Mouse (Mus musculus) limb, embryonic 14.5 days (tissue): ENCODE results near the gene Lgals1. TPM values are rescaled to one million over a fixed set of nuclear protein-coding genes. Genes with fewer than 3 reads are reported as not detected.

Experiments
- ATAC-seq: fragments of 200-750 bp; cut with Nextera tagmentation; 2 replicates; pipeline ENCODE4 v1.8.0; 2017; ENCODE audit warnings: low read depth, moderate number of reproducible peaks, moderate TSS enrichment; ENCODE audit not compliant: low FRiP score
- DNase-seq: peaks from one replicate; pipeline ENCODE4 v3.0.0-alpha.2; 2015; ENCODE audit warnings: low spot score
- H3K27ac ChIP-seq: fragments of 300-500 bp; sonication (generic); replicated peaks from 2 replicates; pipeline ENCODE4 v1.5.1; 2014; ENCODE audit warnings: low read depth, mild to moderate bottlenecking, low read length, moderate library complexity, mixed read lengths
- H3K27me3 ChIP-seq: fragments of 300-500 bp; sonication (generic); 2 replicates; pipeline ENCODE4 v1.6.1; 2014; ENCODE audit warnings: low read length, mixed read lengths; ENCODE audit not compliant: control insufficient read depth, insufficient read depth
- H3K36me3 ChIP-seq: fragments of 300-500 bp; sonication (generic); 2 replicates; pipeline ENCODE4 v1.6.1; 2014; ENCODE audit warnings: mild to moderate bottlenecking, low read length, moderate library complexity, mixed read lengths; ENCODE audit not compliant: control insufficient read depth, insufficient read depth
- H3K4me1 ChIP-seq: fragments of 300-500 bp; sonication (generic); 2 replicates; pipeline ENCODE4 v1.6.1; 2014; ENCODE audit warnings: antibody characterized with exemption, low read length, mixed read lengths; ENCODE audit not compliant: control insufficient read depth, insufficient read depth
- H3K4me2 ChIP-seq: fragments of 300-500 bp; sonication (generic); replicated peaks from 2 replicates; pipeline ENCODE4 v1.6.1; 2014; ENCODE audit warnings: low read depth, mild to moderate bottlenecking, low read length, moderate library complexity; ENCODE audit not compliant: severe bottlenecking
- H3K4me3 ChIP-seq: fragments of 300-500 bp; sonication (generic); replicated peaks from 2 replicates; pipeline ENCODE4 v1.5.1; 2014; ENCODE audit warnings: low read length
- H3K9ac ChIP-seq: fragments of 300-500 bp; sonication (generic); 2 replicates; pipeline ENCODE4 v1.6.1; 2014; ENCODE audit warnings: mild to moderate bottlenecking, low read depth, low read length, moderate library complexity; ENCODE audit not compliant: severe bottlenecking
- H3K9me3 ChIP-seq: fragments of 300-500 bp; sonication (generic); 2 replicates; pipeline ENCODE4 v1.6.1; 2016; ENCODE audit warnings: low read length; ENCODE audit not compliant: control insufficient read depth
- POLR2A ChIP-seq: fragments of 200-500 bp; IDR thresholded peaks from 2 replicates; pipeline ENCODE4 v1.8.0; 2012; ENCODE audit warnings: inconsistent platforms, mild to moderate bottlenecking, moderate library complexity, borderline replicate concordance; ENCODE audit not compliant: insufficient read depth, insufficient read length; ENCODE audit errors: extremely low read depth
- WGBS: fragments of 180-500 bp; shearing (Covaris S2); extraction: QIAGEN DNeasy Blood & Tissue Kit; methylation state at CpG from one replicate; pipeline ENCODE4 v1.1.7; 2014; 5-methylcytosine and 5-hydroxymethylcytosine counted together
- polyA plus RNA-seq, 2 experiments: library from polyadenylated mRNA; depleted of rRNA in 1 of 2; stranded (reverse) in 1 of 2; unstranded in 1 of 2; fragments of >200 nt; fragmentation: Nextera tagmentation in 1 of 2; extraction: Ambion mirVana in 1 of 2; gene quantifications; 2 replicates each; pipeline versions ENCODE4 v1.2.1 to v1.2.3; 2012 to 2014

The Lgals1 gene
- polyA plus RNA-seq, 2 experiments, result 2,309 to 2,738 TPM

DNA sequence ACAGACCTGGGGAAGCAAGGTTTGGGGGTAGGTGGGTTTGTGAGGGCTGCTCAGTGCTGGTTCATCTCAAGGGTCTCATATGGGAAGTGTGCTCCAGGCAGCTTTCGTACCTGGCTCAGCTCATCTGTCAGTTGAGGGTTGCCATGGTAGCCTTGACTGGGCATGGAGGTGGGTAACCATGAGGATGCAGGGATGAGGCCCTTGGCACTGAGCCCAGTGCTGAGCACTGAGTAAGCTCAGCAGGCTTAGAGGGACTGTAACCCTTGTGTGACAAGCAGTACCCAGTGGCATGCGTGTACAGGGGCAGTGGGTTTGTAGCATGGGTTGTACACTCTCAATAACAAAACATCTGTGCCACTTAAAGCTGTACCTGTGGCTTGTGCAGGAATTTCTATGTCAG, 11.4 kb downstream of the Lgals1 start:
- TF ChIP-seq POLR2A, result no peak

DNA sequence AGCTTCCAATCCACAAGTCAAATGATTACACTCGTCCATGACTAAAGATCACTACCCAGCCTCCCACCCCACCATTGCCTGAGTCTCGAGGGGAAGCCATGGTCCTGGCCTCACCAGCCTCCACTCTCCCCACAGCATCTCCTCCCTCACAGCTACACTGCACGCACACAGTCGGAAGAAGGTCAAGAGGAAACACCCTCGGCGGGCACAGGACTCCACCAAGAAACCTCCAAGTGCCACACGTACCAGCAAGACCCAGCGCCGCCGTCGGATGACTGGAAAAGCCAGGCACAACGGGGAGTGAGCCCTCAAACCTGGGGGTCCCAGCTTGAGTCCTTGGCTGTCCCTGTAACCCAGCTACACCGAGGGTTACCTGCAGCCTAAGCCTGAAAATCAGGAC, 13.8 kb downstream of the Lgals1 start:
- WGBS, result 95% methylated on average over 13 of the region's 13 CpGs
- no peaks in the 10 kb centered on the region for H3K9me3 ChIP-seq
- DNase-seq, result no peak
- H3K4me3 ChIP-seq, result no peak overlapping the region
- no peak overlapping the region for H3K9ac ChIP-seq
- H3K4me2 ChIP-seq, result no peak overlapping the region
- peaks cover 47% of the 10 kb centered on the region for H3K36me3 ChIP-seq
- TF ChIP-seq POLR2A, result no peak
- H3K27me3 ChIP-seq, result no peaks in the 10 kb centered on the region
- no peak for ATAC-seq
- peaks cover 9% of the 10 kb centered on the region for H3K4me1 ChIP-seq
- no peak overlapping the region for H3K27ac ChIP-seq

More for the DNA sequence above, 11.4 kb downstream of the Lgals1 start:
- H3K27me3 ChIP-seq, result no peaks in the 10 kb centered on the region
- H3K4me1 ChIP-seq, result peaks cover 9% of the 10 kb centered on the region
- H3K4me2 ChIP-seq, result no peak overlapping the region
- no peak overlapping the region for H3K4me3 ChIP-seq
- 89% methylated on average over 2 of the region's 2 CpGs for WGBS
- H3K9ac ChIP-seq, result no peak overlapping the region
- no peaks in the 10 kb centered on the region for H3K9me3 ChIP-seq
- ATAC-seq (no peak), DNase-seq (no peak)
- H3K36me3 ChIP-seq, result peaks cover 47% of the 10 kb centered on the region
- no peak overlapping the region for H3K27ac ChIP-seq

DNA sequence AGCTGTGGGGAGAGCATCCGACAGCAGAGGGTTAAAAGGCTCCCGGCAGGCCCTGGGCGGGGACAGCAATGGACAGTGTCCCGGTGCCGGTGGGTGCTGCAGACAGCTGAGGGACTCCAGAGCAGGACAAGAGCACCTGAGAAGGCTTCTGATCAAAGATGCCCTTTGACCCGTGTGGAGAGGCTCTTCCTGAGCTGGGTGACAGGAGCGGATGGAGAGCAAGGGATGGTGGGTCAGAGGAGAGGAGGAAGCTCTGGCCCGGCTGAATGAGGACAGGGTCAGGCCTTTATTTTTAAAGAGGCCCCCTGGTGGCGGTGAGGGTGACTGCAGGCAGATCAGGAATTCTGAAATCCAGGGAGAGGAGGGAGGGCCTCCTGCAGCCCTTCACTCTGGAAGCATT, 16.1 kb downstream of the Lgals1 start:
- peaks cover 33% of the 10 kb centered on the region for H3K36me3 ChIP-seq
- peak overlapping the region; percentile 46; the same call in 1 of the 2 replicates for H3K9ac ChIP-seq
- H3K9me3 ChIP-seq, result no peaks in the 10 kb centered on the region
- TF ChIP-seq POLR2A, result no peak
- no peaks in the 10 kb centered on the region for H3K27me3 ChIP-seq
- 4% methylated on average over 9 of the region's 9 CpGs for WGBS
- peak; percentile 65 for ATAC-seq
- peak overlapping the region; percentile 50 for H3K4me2 ChIP-seq
- H3K4me1 ChIP-seq, result peaks cover 9% of the 10 kb centered on the region; the same call in 1 of the 2 replicates
- peak overlapping the region; percentile 33 for H3K4me3 ChIP-seq
- DNase-seq, result peak; percentile 72
- H3K27ac ChIP-seq, result no peak overlapping the region

DNA sequence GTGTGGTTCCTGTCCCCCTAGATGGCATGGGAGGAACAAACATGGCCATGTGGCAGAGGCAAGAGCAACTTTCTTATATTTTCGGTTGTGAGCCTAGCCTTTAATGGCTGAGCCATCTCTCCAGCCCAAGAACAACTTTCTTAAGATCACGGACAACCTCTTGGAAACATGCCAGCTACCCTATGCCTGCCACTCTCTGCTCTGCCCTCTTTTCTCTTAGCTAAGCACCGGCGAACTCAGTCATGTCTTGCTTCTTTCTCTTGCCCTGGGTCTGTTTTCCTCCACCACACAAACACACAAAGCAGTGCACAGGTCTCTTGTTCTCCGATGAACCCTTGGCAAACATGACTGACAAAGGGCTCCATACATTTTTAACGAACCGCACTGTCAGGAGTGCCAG, 19.7 kb downstream of the Lgals1 start:
- WGBS, result 81% methylated on average over 7 of the region's 7 CpGs

DNA sequence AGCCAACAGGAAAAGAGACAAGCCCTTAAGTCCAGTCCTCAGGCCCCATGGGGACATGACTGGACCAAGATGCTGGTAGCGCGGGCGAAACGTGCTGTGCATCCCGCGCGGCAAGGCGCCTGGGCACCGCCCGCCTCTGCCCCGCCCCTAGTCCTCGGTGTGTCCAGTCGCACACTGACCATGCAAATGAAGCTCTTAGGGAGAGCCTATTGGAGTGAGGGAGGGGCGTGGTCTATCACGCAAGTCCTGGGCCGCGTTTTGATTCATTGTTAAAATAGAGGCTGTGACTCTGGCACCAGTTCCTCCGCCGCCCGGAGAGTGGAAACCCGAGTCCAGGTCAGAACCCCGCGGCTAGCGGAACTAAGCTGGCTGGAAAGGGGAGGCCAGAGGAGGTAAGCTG, 21.1 kb downstream of the Lgals1 start, which contains the start of gene Triobp:
Gene Triobp, plus strand, starts transcription at position 68 of the 400 bp plus-strand sequence.
- ATAC-seq (peak; percentile 94), DNase-seq (peak; percentile 96)
- Histone ChIP-seq H3K36me3 (peaks cover 6% of the 10 kb centered on the region; the same call in 1 of the 2 replicates), H3K9me3 (no peaks in the 10 kb centered on the region), H3K27ac (0 out of 2 replicates have a peak within 1 kb of the TSS, but pooled peaks have one; percentile 48), H3K9ac (peak within 1 kb of the TSS; percentile 51), H3K27me3 (no peaks in the 10 kb centered on the region), H3K4me2 (peak within 1 kb of the TSS; percentile 77), H3K4me3 (peak within 1 kb of the TSS; percentile 50), H3K4me1 (peaks cover 17% of the 10 kb centered on the region)
- WGBS, result under 1% methylated on average over 24 of the region's 24 CpGs
- no peak for TF ChIP-seq POLR2A

More for the DNA sequence above, 19.7 kb downstream of the Lgals1 start:
- H3K27ac ChIP-seq, result no peak overlapping the region
- no peak for ATAC-seq
- peaks cover 19% of the 10 kb centered on the region for H3K4me1 ChIP-seq
- H3K4me3 ChIP-seq, result no peak overlapping the region
- H3K36me3 ChIP-seq, result peaks cover 7% of the 10 kb centered on the region
- H3K4me2 ChIP-seq, result no peak overlapping the region
- no peaks in the 10 kb centered on the region for H3K9me3 ChIP-seq
- no peak overlapping the region for H3K9ac ChIP-seq
- no peak for TF ChIP-seq POLR2A
- no peaks in the 10 kb centered on the region for H3K27me3 ChIP-seq
- no peak for DNase-seq
